9 mouse cellular contexts compared by ENCODE assay signal in the genomic region with DNA sequence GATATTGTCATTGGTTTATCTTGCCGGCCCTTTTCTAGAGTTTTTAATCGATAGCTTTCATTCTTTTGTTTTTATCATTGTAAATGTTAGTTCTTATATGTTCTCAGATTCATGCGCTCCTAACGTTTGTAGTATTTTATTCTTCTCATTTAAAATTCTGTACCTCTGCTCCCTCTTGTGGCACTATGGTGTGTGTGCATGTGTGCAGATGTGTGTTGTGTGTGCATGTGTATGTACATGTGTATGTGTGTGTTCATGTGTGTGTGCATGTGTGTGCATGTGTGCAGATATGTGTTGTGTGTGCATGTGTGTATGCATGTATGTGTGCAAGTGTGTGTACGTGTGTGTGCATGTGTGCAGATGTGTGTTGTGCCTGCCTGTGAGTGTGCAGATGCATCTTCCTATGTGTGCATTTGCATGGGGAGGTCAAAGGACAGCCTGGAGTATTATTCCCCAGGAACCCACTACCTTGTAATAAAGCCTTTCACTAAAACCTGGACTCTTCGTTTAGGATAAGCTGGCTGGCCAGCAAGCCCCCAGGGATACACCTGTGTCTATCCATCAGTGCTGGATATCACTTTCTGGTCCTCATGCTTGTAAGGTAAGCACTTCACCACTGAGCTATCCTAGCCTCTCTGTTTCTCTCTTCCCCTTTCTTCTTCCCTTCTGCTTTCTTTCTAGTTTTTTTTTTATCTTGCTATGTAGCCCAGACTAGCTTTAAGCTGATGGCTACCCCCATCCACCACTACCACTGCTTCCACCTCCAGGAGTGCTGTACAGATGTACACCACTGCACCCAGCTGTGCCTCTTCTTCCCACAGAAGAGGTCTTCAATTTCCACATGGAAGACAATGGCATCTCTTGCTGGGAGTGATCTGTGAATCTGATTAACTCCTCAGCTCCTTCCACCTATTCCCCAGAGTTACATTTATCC. TPM values are rescaled to one million over a fixed set of nuclear protein-coding genes. Genes with fewer than 3 reads are reported as not detected.
DNase-seq lines count a peak whose midpoint lies in the region; ATAC-seq lines count a peak whose summit lies in the region.
"Had no signal": no experiment of that assay in that cellular context is flagged by ENCODE, and none has a peak within 500 bp of the region (broad histone marks: within the 10 kb centered on the region; RNA-seq: fewer than 3 reads in every experiment).

No protein-coding gene starts in this region.

- 76% methylated on average over 6 of the region's 6 CpGs for WGBS in kidney, embryonic 14.5 days

- no peak overlapping the region for H3K27ac ChIP-seq in kidney, embryonic 14.5 days (ENCODE audit: low read depth, low read length)

- peak; percentile 31 for DNase-seq in cerebellum, adult 9-10 months
- no peak for DNase-seq in cerebellum, adult 11 months
- peak; percentile 12 for DNase-seq in kidney, postnatal 10 days
- peak; percentile 14 for DNase-seq in 3134 (ENCODE audit: extremely low read depth, insufficient read length, low spot score)
- DNase-seq in brain, adult 2 months (ENCODE audit: low read depth, low spot score) = peak; percentile 61
- DNase-seq in left cerebral cortex, adult 9 months (ENCODE audit: low spot score in 2 of 2) = no peak
- DNase-seq in gastrocnemius, adult 8-10 months (ENCODE audit: low spot score in 2 of 2) = no peak
- DNase-seq: adrenal gland, postnatal 25 days had no signal

- no peaks in the 10 kb centered on the region for H3K4me1 ChIP-seq in kidney, embryonic 14.5 days (ENCODE audit: control insufficient read depth, insufficient read depth, low read length)

- no peak for ATAC-seq in kidney, embryonic 14.5 days (ENCODE audit: low FRiP score, low TSS enrichment)

- no peak overlapping the region for H3K4me2 ChIP-seq in kidney, embryonic 14.5 days (replicated peaks; ENCODE audit: low read depth, low read length)

- H3K9me3 ChIP-seq in kidney, embryonic 14.5 days (ENCODE audit: control insufficient read depth, low read length) = no peaks in the 10 kb centered on the region

- H3K36me3 ChIP-seq in kidney, embryonic 14.5 days (ENCODE audit: control insufficient read depth, insufficient read depth, low read length) = no peaks in the 10 kb centered on the region

- no peak overlapping the region for H3K9ac ChIP-seq in kidney, embryonic 14.5 days (ENCODE audit: low read depth, low read length)

- no peak overlapping the region for H3K4me3 ChIP-seq in kidney, embryonic 14.5 days (ENCODE audit: low read length)

- H3K27me3 ChIP-seq in kidney, embryonic 14.5 days (ENCODE audit: control insufficient read depth, insufficient read depth, low read length) = peaks cover 6% of the 10 kb centered on the region

RNA-seq across cellular contexts. Expression of gene Tarsl2, which starts 2.1 kb away (rescaled TPM):
- 6.8 and 14.0 TPM in 2 replicates for polyA plus RNA-seq in kidney, embryonic 14.5 days (2014; fragmentation: Nextera tagmentation; extraction: Ambion mirVana)
- total RNA-seq in gastrocnemius, adult 8-10 months (2022) = 10 to 100 TPM; 56.4 to 61.0 (median 58.0) TPM

RNA-seq across cellular contexts. Expression of gene Tm2d3, which starts 48.3 kb away (rescaled TPM):
- 87.0 and 108 TPM in 2 replicates for polyA plus RNA-seq in kidney, embryonic 14.5 days (2014; fragmentation: Nextera tagmentation; extraction: Ambion mirVana)
- 10 to 100 TPM; 11.6 to 16.4 (median 12.3) TPM for total RNA-seq in gastrocnemius, adult 8-10 months (2022)

Comparison
In these comparisons a context has a peak if more than half of its experiments do, and no peak if none do; other contexts are left out.
1. DNase-seq: peak in cerebellum, adult 9-10 months (single experiment), kidney, postnatal 10 days (single experiment), 3134 (single experiment) and brain, adult 2 months (single experiment); none in cerebellum, adult 11 months (single experiment), left cerebral cortex, adult 9 months (0 of 2) and gastrocnemius, adult 8-10 months (0 of 2).